Mouse (Mus musculus) intestine, embryonic 14.5 days (tissue): Measurements from ENCODE around the gene Olfr764-ps1. TPM values are rescaled to one million over a fixed set of nuclear protein-coding genes. Genes with fewer than 3 reads are reported as not detected.
A peak's percentile ranks its signal among the peaks of the same experiment; 100 is the strongest.
"Not testable (repeated sequence)": the region's sequence is repeated elsewhere in the genome, so short reads cannot be mapped to it uniquely, and the experiment has no call there.

Experiments
- ATAC-seq: fragments of 200-750 bp; cut with Nextera tagmentation; replicated peaks from 2 replicates; pipeline ENCODE4 v1.8.0; 2017; ENCODE audit warnings: low read depth, moderate number of reproducible peaks, moderate TSS enrichment, moderate library complexity; ENCODE audit not compliant: low FRiP score, low TSS enrichment
- DNase-seq: peaks from one replicate; pipeline ENCODE4 v3.0.0-alpha.2; 2018; ENCODE audit warnings: low spot score
- H3K27ac ChIP-seq: fragments of 300-500 bp; sonication (generic); 2 replicates; pipeline ENCODE4 v1.5.1; 2014; ENCODE audit warnings: low read depth, mild to moderate bottlenecking, control low read depth
- H3K27me3 ChIP-seq: fragments of 300-500 bp; sonication (generic); replicated peaks from 2 replicates; pipeline ENCODE4 v1.6.1; 2014; ENCODE audit warnings: low read length, control low read depth; ENCODE audit not compliant: control insufficient read depth, insufficient read depth
- H3K36me3 ChIP-seq: fragments of 300-500 bp; sonication (generic); 2 replicates; pipeline ENCODE4 v1.6.1; 2014; ENCODE audit warnings: low read length, control low read depth; ENCODE audit not compliant: control insufficient read depth, insufficient read depth
- H3K4me1 ChIP-seq: fragments of 300-500 bp; sonication (generic); replicated peaks from 2 replicates; pipeline ENCODE4 v1.6.1; 2014; ENCODE audit warnings: low read length, control low read depth, mixed read lengths; ENCODE audit not compliant: control insufficient read depth, insufficient read depth
- H3K4me2 ChIP-seq: fragments of 300-500 bp; sonication (generic); 2 replicates; pipeline ENCODE4 v1.6.1; 2014; ENCODE audit warnings: low read length
- H3K4me3 ChIP-seq: fragments of 300-500 bp; sonication (generic); 2 replicates; pipeline ENCODE4 v1.5.1; 2014; ENCODE audit warnings: low read depth, low read length, control low read depth, mixed read lengths
- H3K9ac ChIP-seq: fragments of 300-500 bp; sonication (generic); 2 replicates; pipeline ENCODE4 v1.6.1; 2014; ENCODE audit warnings: mild to moderate bottlenecking, low read length
- H3K9me3 ChIP-seq: fragments of 300-500 bp; sonication (generic); 2 replicates; pipeline ENCODE4 v1.6.1; 2016; ENCODE audit warnings: low read length, control low read depth; ENCODE audit not compliant: control insufficient read depth
- WGBS: fragments of 180-500 bp; shearing (Covaris S2); extraction: QIAGEN DNeasy Blood & Tissue Kit; methylation state at CpG from one replicate; pipeline ENCODE4 v1.1.7; 2014; 5-methylcytosine and 5-hydroxymethylcytosine counted together
- polyA plus RNA-seq: library from polyadenylated mRNA; unstranded; fragments of >200 nt; fragmentation: Nextera tagmentation; extraction: Ambion mirVana; gene quantifications from 2 replicates; pipeline ENCODE4 v1.2.1, GENCODE M21; 2014

Olfr764-ps1 gene
- polyA plus RNA-seq, 1 experiment from 2014 or later: not detected

GRCm38 (mm10) chr10:129010288-129010841 is 29.3 kb downstream of the Olfr764-ps1 start, which contains the start of gene Olfr763:
Gene Olfr763, plus strand, starts transcription at chr10:129010791.
- ATAC-seq: no peak
- Histone ChIP-seq H3K27ac (no peak within 1 kb of the TSS), H3K4me3 (no peak within 1 kb of the TSS), H3K36me3 (no peaks in the 10 kb centered on the region), H3K4me1 (no peaks in the 10 kb centered on the region), H3K9ac (no peak within 1 kb of the TSS), H3K27me3 (no peaks in the 10 kb centered on the region), H3K4me2 (no peak within 1 kb of the TSS), H3K9me3 (0 out of 2 replicates have a peak, but pooled peaks cover 6% of the 10 kb centered on the region)
- 71% methylated on average over 2 of the region's 2 CpGs for WGBS
- DNase-seq: no peak

GRCm38 (mm10) chr10:129004032-129004920 is 35.4 kb downstream of the Olfr764-ps1 start:
- no peaks in the 10 kb centered on the region for H3K27me3 ChIP-seq
- ATAC-seq: peak; percentile 72
- DNase-seq: no peak
- WGBS: 71% methylated on average over 14 of the region's 14 CpGs
- H3K4me1 ChIP-seq: no peaks in the 10 kb centered on the region
- H3K9me3 ChIP-seq: 0 out of 2 replicates have a peak, but pooled peaks cover 6% of the 10 kb centered on the region
- no peak overlapping the region for H3K27ac ChIP-seq
- no peak overlapping the region for H3K4me3 ChIP-seq
- no peak overlapping the region for H3K4me2 ChIP-seq
- no peaks in the 10 kb centered on the region for H3K36me3 ChIP-seq
- no peak overlapping the region for H3K9ac ChIP-seq

GRCm38 (mm10) chr10:128996523-128997040 is 43.1 kb downstream of the Olfr764-ps1 start:
- no peak overlapping the region for H3K27ac ChIP-seq
- WGBS: 72% methylated on average over 4 of the region's 4 CpGs
- H3K4me3 ChIP-seq: no peak overlapping the region

GRCm38 (mm10) chr10:128995796-128996195 is 43.9 kb downstream of the Olfr764-ps1 start:
- DNase-seq: no peak
- no peak overlapping the region for H3K4me3 ChIP-seq

More at GRCm38 (mm10) chr10:128996523-128997040, 43.1 kb downstream of the Olfr764-ps1 start:
- ATAC-seq (0 out of 2 replicates have a peak, but pooled peaks have one; percentile 40), DNase-seq (no peak)
- Histone ChIP-seq H3K4me2 (no peak overlapping the region), H3K27me3 (no peaks in the 10 kb centered on the region), H3K9ac (no peak overlapping the region), H3K4me1 (no peaks in the 10 kb centered on the region), H3K9me3 (no peaks in the 10 kb centered on the region), H3K36me3 (no peaks in the 10 kb centered on the region)

GRCm38 (mm10) chr10:128990994-128991393 is 48.7 kb downstream of the Olfr764-ps1 start:
- Histone ChIP-seq H3K9ac (no peak overlapping the region), H3K4me2 (no peak overlapping the region), H3K27ac (no peak overlapping the region), H3K4me3 (no peak overlapping the region), H3K9me3 (no peaks in the 10 kb centered on the region), H3K4me1 (no peaks in the 10 kb centered on the region), H3K27me3 (no peaks in the 10 kb centered on the region), H3K36me3 (no peaks in the 10 kb centered on the region)
- ATAC-seq (no peak), DNase-seq (no peak)

More at GRCm38 (mm10) chr10:128995796-128996195, 43.9 kb downstream of the Olfr764-ps1 start:
- H3K9me3 ChIP-seq: no peaks in the 10 kb centered on the region
- H3K27ac ChIP-seq: no peak overlapping the region
- no peaks in the 10 kb centered on the region for H3K36me3 ChIP-seq
- no peaks in the 10 kb centered on the region for H3K4me1 ChIP-seq
- no peak for ATAC-seq
- no peak overlapping the region for H3K4me2 ChIP-seq
- WGBS: 86% methylated on average over 1 of the region's 1 CpGs
- no peak overlapping the region for H3K9ac ChIP-seq
- no peaks in the 10 kb centered on the region for H3K27me3 ChIP-seq

GRCm38 (mm10) chr10:128990129-128990850 is 49.4 kb downstream of the Olfr764-ps1 start:
- not testable (repeated sequence) for H3K4me2 ChIP-seq, H3K27me3 ChIP-seq, ATAC-seq, DNase-seq, H3K9ac ChIP-seq, H3K9me3 ChIP-seq, H3K4me1 ChIP-seq, H3K36me3 ChIP-seq, H3K27ac ChIP-seq, H3K4me3 ChIP-seq
- 72% methylated on average over 5 of the region's 10 CpGs for WGBS

GRCm38 (mm10) chr10:128989131-128989530 is 50.6 kb downstream of the Olfr764-ps1 start, which contains the start of gene Olfr9:
Gene Olfr9, plus strand, starts transcription at chr10:128989431.
- 46% methylated on average over 1 of the region's 1 CpGs for WGBS
- not testable (repeated sequence) for H3K4me1 ChIP-seq, H3K9ac ChIP-seq, H3K36me3 ChIP-seq, DNase-seq, H3K9me3 ChIP-seq, ATAC-seq, H3K27me3 ChIP-seq, H3K27ac ChIP-seq, H3K4me3 ChIP-seq, H3K4me2 ChIP-seq
